Mouse (Mus musculus) granulocyte monocyte progenitor cell, adult 5-6 weeks (primary cell): ENCODE data around the gene 4931428L18Rik. TPM values are rescaled to one million over a fixed set of nuclear protein-coding genes. Genes with fewer than 3 reads are reported as not detected.
A peak's percentile ranks its signal among the peaks of the same experiment; 100 is the strongest.
"Not testable (repeated sequence)": the region's sequence is repeated elsewhere in the genome, so short reads cannot be mapped to it uniquely, and the experiment has no call there.

Experiments
- ATAC-seq: replicated peaks from 2 replicates; pipeline ENCODE4 v1.8.0; 2016; ENCODE audit warnings: mild to moderate bottlenecking, moderate TSS enrichment, inconsistent platforms; ENCODE audit not compliant: poor library complexity, severe bottlenecking
- total RNA-seq, 2 experiments: library from RNA; stranded (forward) in 1 of 2; stranded (reverse) in 1 of 2; fragments of 200-712, 200-1000 nt in 1 of 2; fragments of >200 nt in 1 of 2; fragmentation: Nextera tagmentation in 1 of 2; gene quantifications; 2 replicates each; pipeline ENCODE4 v1.2.3; 2014 to 2017

4931428L18Rik gene
- total RNA-seq, 2 experiments from 2014 or later, result not detected

GRCm38 (mm10) chr1:31064817-31065740, 157.4 kb downstream of the 4931428L18Rik start:
- ATAC-seq, result no peak

GRCm38 (mm10) chr1:31059806-31060205, 162.7 kb downstream of the 4931428L18Rik start:
- no peak for ATAC-seq

- ATAC-seq, result no peak
Observed at GRCm38 (mm10) chr1:31058861-31059351, 163.6 kb downstream of the 4931428L18Rik start.

- peak; percentile 42; the same call in 1 of the 2 replicates for ATAC-seq
Observed at GRCm38 (mm10) chr1:31058196-31058595, 164.3 kb downstream of the 4931428L18Rik start.

GRCm38 (mm10) chr1:31051370-31051921, 171.0 kb downstream of the 4931428L18Rik start:
- no peak for ATAC-seq

GRCm38 (mm10) chr1:31049954-31050652, 172.4 kb downstream of the 4931428L18Rik start:
- peak; percentile 94 for ATAC-seq

GRCm38 (mm10) chr1:31043208-31043607, 179.3 kb downstream of the 4931428L18Rik start:
- no peak for ATAC-seq

- ATAC-seq, result no peak
Observed at GRCm38 (mm10) chr1:31042793-31043192, 179.7 kb downstream of the 4931428L18Rik start.

GRCm38 (mm10) chr1:31033851-31034534, 188.5 kb downstream of the 4931428L18Rik start:
- peak; percentile 92 for ATAC-seq

GRCm38 (mm10) chr1:31032351-31032750, 190.1 kb downstream of the 4931428L18Rik start:
- ATAC-seq, result no peak

- no peak for ATAC-seq
Observed at GRCm38 (mm10) chr1:31023173-31023572, 199.3 kb downstream of the 4931428L18Rik start.

GRCm38 (mm10) chr1:31019283-31019682, 203.2 kb downstream of the 4931428L18Rik start:
- no peak for ATAC-seq

GRCm38 (mm10) chr1:31017377-31017776, 205.1 kb downstream of the 4931428L18Rik start:
- ATAC-seq, result no peak

GRCm38 (mm10) chr1:31016068-31016467, 206.4 kb downstream of the 4931428L18Rik start:
- ATAC-seq, result no peak

GRCm38 (mm10) chr1:31015261-31015660, 207.2 kb downstream of the 4931428L18Rik start:
- ATAC-seq, result no peak

- not testable (repeated sequence) for ATAC-seq
Observed at GRCm38 (mm10) chr1:30977868-30978267, 244.6 kb downstream of the 4931428L18Rik start, which contains the start of gene AC153137.1. AC153137.1 (minus strand) TSS chr1:30977968.

GRCm38 (mm10) chr1:30977239-30977638, 245.2 kb downstream of the 4931428L18Rik start:
- not testable (repeated sequence) for ATAC-seq

- ATAC-seq, result no peak
Observed at GRCm38 (mm10) chr1:30951795-30952194, 270.7 kb downstream of the 4931428L18Rik start.

GRCm38 (mm10) chr1:30950456-30950835, 272.0 kb downstream of the 4931428L18Rik start:
- ATAC-seq, result no peak
